Mouse (Mus musculus) small intestine, adult 2 months (tissue): ENCODE results near the gene Hspa1a. TPM values are rescaled to one million over a fixed set of nuclear protein-coding genes. Genes with fewer than 3 reads are reported as not detected.
"Not testable (repeated sequence)": the region's sequence is repeated elsewhere in the genome, so short reads cannot be mapped to it uniquely, and the experiment has no call there.

Experiments used
- H3K27ac ChIP-seq: fragments of 200-500 bp; 2 replicates; pipeline ENCODE4 v1.5.1; 2012; ENCODE audit warnings: low read depth, low read length, control low read depth, inconsistent platforms; ENCODE audit not compliant: insufficient read depth
- H3K27me3 ChIP-seq: fragments of 200-500 bp; 2 replicates; pipeline ENCODE4 v1.6.1; 2012; ENCODE audit warnings: mild to moderate bottlenecking, moderate library complexity, low read length, inconsistent platforms; ENCODE audit not compliant: control insufficient read depth, insufficient read depth
- H3K36me3 ChIP-seq: fragments of 200-500 bp; 2 replicates; pipeline ENCODE4 v1.6.1; 2012; ENCODE audit warnings: mild to moderate bottlenecking, low read length, control low read depth, inconsistent platforms; ENCODE audit not compliant: control insufficient read depth, insufficient read depth
- H3K4me1 ChIP-seq: fragments of 200-500 bp; 2 replicates; pipeline ENCODE4 v1.6.1; 2012; ENCODE audit warnings: low read length, inconsistent platforms, mixed read lengths; ENCODE audit not compliant: control insufficient read depth, insufficient read depth, insufficient read length
- H3K4me3 ChIP-seq: fragments of 200-500 bp; 2 replicates; pipeline ENCODE4 v1.5.1; 2012; ENCODE audit warnings: low read depth, mild to moderate bottlenecking, control low read depth, inconsistent platforms, low read length, moderate library complexity
- CTCF ChIP-seq: fragments of 200-500 bp; IDR thresholded peaks from 2 replicates; pipeline ENCODE4 v1.5.1; 2012; ENCODE audit warnings: low read depth, mild to moderate bottlenecking, control low read depth, inconsistent platforms, low read length, moderate library complexity, mixed read lengths; ENCODE audit not compliant: insufficient replicate concordance, insufficient read length; ENCODE audit errors: extremely low read depth
- POLR2A ChIP-seq: fragments of 200-500 bp; IDR thresholded peaks from 2 replicates; pipeline ENCODE4 v1.6.1; 2012; ENCODE audit warnings: low read depth, mild to moderate bottlenecking, control low read depth, inconsistent platforms, low read length, moderate library complexity
- WGBS: fragments of 180-500 bp; shearing (Covaris S2); methylation state at CpG from one replicate; pipeline ENCODE4 v1.1.7; 2018; 5-methylcytosine and 5-hydroxymethylcytosine counted together
- polyA plus RNA-seq: library from polyadenylated mRNA; depleted of rRNA; stranded (reverse); fragments of >200 nt; gene quantifications from 2 replicates; pipeline ENCODE4 v1.2.3, GENCODE M21; 2012

Gene Hspa1a
- polyA plus RNA-seq, 1 experiment: 8.9 TPM

- Histone ChIP-seq H3K4me3 (no peak overlapping the region), H3K36me3 (peaks cover 54% of the 10 kb centered on the region), H3K27me3 (no peaks in the 10 kb centered on the region), H3K4me1 (peaks cover 5% of the 10 kb centered on the region), H3K27ac (no peak overlapping the region)
- 90% methylated on average over 7 of the region's 7 CpGs for WGBS
- no peak for TF ChIP-seq CTCF
- TF ChIP-seq POLR2A: no peak
Observed at GRCm38 (mm10) chr17:35007387-35007991, 35.5 kb upstream of the Hspa1a start.

- not testable (repeated sequence) for H3K4me3 ChIP-seq, H3K27ac ChIP-seq, H3K27me3 ChIP-seq, H3K4me1 ChIP-seq
- WGBS: 92% methylated on average over 4 of the region's 5 CpGs
- H3K36me3 ChIP-seq: peaks cover 38% of the 10 kb centered on the region
Observed at GRCm38 (mm10) chr17:35005902-35006301, 33.9 kb upstream of the Hspa1a start.

- no peak overlapping the region for H3K4me3 ChIP-seq
- no peak overlapping the region for H3K27ac ChIP-seq
- no peaks in the 10 kb centered on the region for H3K27me3 ChIP-seq
- TF ChIP-seq POLR2A: no peak
- TF ChIP-seq CTCF: no peak
- 90% methylated on average over 10 of the region's 10 CpGs for WGBS
- H3K36me3 ChIP-seq: peaks cover 32% of the 10 kb centered on the region
- H3K4me1 ChIP-seq: peaks cover 8% of the 10 kb centered on the region
Observed at GRCm38 (mm10) chr17:35005158-35005557, 33.2 kb upstream of the Hspa1a start.

- no peak overlapping the region for H3K27ac ChIP-seq
- no peak for TF ChIP-seq POLR2A
- no peak for TF ChIP-seq CTCF
- peaks cover 27% of the 10 kb centered on the region for H3K36me3 ChIP-seq
- no peak overlapping the region for H3K4me3 ChIP-seq
- H3K4me1 ChIP-seq: peaks cover 8% of the 10 kb centered on the region
- H3K27me3 ChIP-seq: no peaks in the 10 kb centered on the region
- 95% methylated on average over 17 of the region's 17 CpGs for WGBS
Observed at GRCm38 (mm10) chr17:35004075-35004717, 32.2 kb upstream of the Hspa1a start.

- H3K36me3 ChIP-seq: peaks cover 24% of the 10 kb centered on the region
- H3K4me1 ChIP-seq: peaks cover 13% of the 10 kb centered on the region
- TF ChIP-seq POLR2A (no peak), CTCF (no peak)
- no peak overlapping the region for H3K27ac ChIP-seq
- H3K27me3 ChIP-seq: no peaks in the 10 kb centered on the region
- 38% methylated on average over 9 of the region's 9 CpGs for WGBS
- no peak overlapping the region for H3K4me3 ChIP-seq
Observed at GRCm38 (mm10) chr17:35003022-35003838, 31.3 kb upstream of the Hspa1a start.

- WGBS: 2% methylated on average over 12 of the region's 12 CpGs
- TF ChIP-seq POLR2A (no peak), CTCF (no peak)
- Histone ChIP-seq H3K27me3 (no peaks in the 10 kb centered on the region), H3K4me1 (peaks cover 13% of the 10 kb centered on the region), H3K4me3 (peak overlapping the region; percentile 84), H3K27ac (peak overlapping the region; percentile 99), H3K36me3 (peaks cover 23% of the 10 kb centered on the region)
Observed at GRCm38 (mm10) chr17:35002153-35002865, 30.4 kb upstream of the Hspa1a start.
